In genomic region chr4:138361370-138361821, GRCm38 (mm10) we compare ENCODE assay signal across 10 mouse cellular contexts. TPM values are rescaled to one million over a fixed set of nuclear protein-coding genes. Genes with fewer than 3 reads are reported as not detected.
A peak's percentile ranks its signal among the peaks of the same experiment; 100 is the strongest.
DNase-seq lines count a peak whose midpoint lies in the region; ATAC-seq lines count a peak whose summit lies in the region.
"Had no signal": no experiment of that assay in that cellular context is flagged by ENCODE, and none has a peak within 500 bp of the region (broad histone marks: within the 10 kb centered on the region; RNA-seq: fewer than 3 reads in every experiment).

No protein-coding gene starts in this region.

- H3K9ac ChIP-seq in heart, embryonic 13.5 days: peak overlapping the region; percentile 56; the same call in 1 of the 2 replicates
- peak overlapping the region; percentile 50 for H3K9ac ChIP-seq in forebrain, embryonic 13.5 days
- no peak overlapping the region for H3K9ac ChIP-seq in midbrain, embryonic 15.5 days
- H3K9ac ChIP-seq: limb, embryonic 15.5 days had no signal

- 0 out of 2 replicates have a peak, but pooled peaks cover 5% of the 10 kb centered on the region for H3K4me1 ChIP-seq in heart, embryonic 13.5 days
- H3K4me1 ChIP-seq in forebrain, embryonic 13.5 days: peaks cover 13% of the 10 kb centered on the region
- H3K4me1 ChIP-seq in midbrain, embryonic 15.5 days: peaks cover 12% of the 10 kb centered on the region
- H3K4me1 ChIP-seq: limb, embryonic 15.5 days had no signal

- no peak overlapping the region for H3K4me3 ChIP-seq in heart, embryonic 13.5 days
- H3K4me3 ChIP-seq in forebrain, embryonic 13.5 days: 0 out of 2 replicates have a peak overlapping the region, but pooled peaks have one; percentile 7
- H3K4me3 ChIP-seq in midbrain, embryonic 15.5 days: no peak overlapping the region
- H3K4me3 ChIP-seq: limb, embryonic 15.5 days had no signal

- no peaks in the 10 kb centered on the region for H3K36me3 ChIP-seq in heart, embryonic 13.5 days
- no peaks in the 10 kb centered on the region for H3K36me3 ChIP-seq in forebrain, embryonic 13.5 days (ENCODE audit: poor library complexity, severe bottlenecking)
- no peaks in the 10 kb centered on the region for H3K36me3 ChIP-seq in midbrain, embryonic 15.5 days (replicated peaks)
- H3K36me3 ChIP-seq: limb, embryonic 15.5 days had no signal

- WGBS in heart, embryonic 13.5 days: 7% methylated on average over 11 of the region's 11 CpGs
- WGBS in forebrain, embryonic 13.5 days: 4% methylated on average over 11 of the region's 11 CpGs
- 4% methylated on average over 11 of the region's 11 CpGs for WGBS in midbrain, embryonic 15.5 days

- no peaks in the 10 kb centered on the region for H3K9me3 ChIP-seq in heart, embryonic 13.5 days
- no peaks in the 10 kb centered on the region for H3K9me3 ChIP-seq in forebrain, embryonic 13.5 days (replicated peaks)
- no peaks in the 10 kb centered on the region for H3K9me3 ChIP-seq in midbrain, embryonic 15.5 days
- H3K9me3 ChIP-seq: limb, embryonic 15.5 days had no signal

- peak overlapping the region; percentile 35; the same call in 1 of the 2 replicates for H3K4me2 ChIP-seq in heart, embryonic 13.5 days
- peak overlapping the region; percentile 40 for H3K4me2 ChIP-seq in forebrain, embryonic 13.5 days
- peak overlapping the region; percentile 27 for H3K4me2 ChIP-seq in midbrain, embryonic 15.5 days
- H3K4me2 ChIP-seq: limb, embryonic 15.5 days had no signal

- H3K27me3 ChIP-seq in heart, embryonic 13.5 days (replicated peaks): peaks cover 32% of the 10 kb centered on the region
- H3K27me3 ChIP-seq in forebrain, embryonic 13.5 days: peaks cover 6% of the 10 kb centered on the region
- 0 out of 2 replicates have a peak, but pooled peaks cover under 1% of the 10 kb centered on the region for H3K27me3 ChIP-seq in midbrain, embryonic 15.5 days (replicated peaks)

- no peak overlapping the region for H3K27ac ChIP-seq in heart, embryonic 13.5 days (replicated peaks)
- H3K27ac ChIP-seq in forebrain, embryonic 13.5 days: peak overlapping the region; percentile 61
- peak overlapping the region; percentile 59 for H3K27ac ChIP-seq in midbrain, embryonic 15.5 days
- H3K27ac ChIP-seq: limb, embryonic 15.5 days had no signal

- no peak for DNase-seq in heart, postnatal 25 days (ENCODE audit: low spot score)
- DNase-seq in brain, adult 2 months (ENCODE audit: low read depth, low spot score): peak; percentile 80
- no peak for DNase-seq in lung, postnatal 4 days
- no peak for DNase-seq in testis, postnatal 14 days (ENCODE audit: low spot score)
- DNase-seq in gastrocnemius, postnatal 4 days (ENCODE audit: low spot score in 2 of 2): no peak
- DNase-seq: thymus, adult 18-20 months had no signal

- intact Hi-C loops in heart, postnatal 25 days (cut with DNase I): no loop called here

- no peak for ATAC-seq in heart, embryonic 13.5 days (ENCODE audit: extremely low read depth, insufficient number of reproducible peaks, low FRiP score, low TSS enrichment)
- no peak for ATAC-seq in forebrain, embryonic 13.5 days
- ATAC-seq in midbrain, embryonic 15.5 days (replicated peaks): no peak

RNA-seq across cellular contexts. Expression of gene Cda, which starts 6.4 kb away (rescaled TPM):
- polyA plus RNA-seq in heart, embryonic 13.5 days (2015; fragmentation: Nextera tagmentation; extraction: Ambion mirVana): 13.5 and 14.3 TPM in 2 replicates
- 1 to 10 TPM; 1.3 to 1.8 TPM for total RNA-seq in heart, postnatal 25 days (2021)
- 1.9 and 2.2 TPM in 2 replicates for polyA plus RNA-seq in forebrain, embryonic 13.5 days (2015; fragmentation: Nextera tagmentation; extraction: Ambion mirVana)
- polyA plus RNA-seq in midbrain, embryonic 15.5 days (2015; fragmentation: Nextera tagmentation; extraction: Ambion mirVana): 4.4 and 4.6 TPM in 2 replicates
- 1 to 10 TPM; 2.1 to 2.4 TPM for total RNA-seq in gastrocnemius, postnatal 4 days (2021)

RNA-seq across cellular contexts. Expression of gene Fam43b, which starts 34.9 kb away (rescaled TPM):
- not detected in 2 replicates for polyA plus RNA-seq in heart, embryonic 13.5 days (2015; fragmentation: Nextera tagmentation; extraction: Ambion mirVana)
- under 1 TPM in 1 of 2 experiments, not detected in 1; 0.11 TPM for total RNA-seq in heart, postnatal 25 days (2021)
- polyA plus RNA-seq in forebrain, embryonic 13.5 days (2015; fragmentation: Nextera tagmentation; extraction: Ambion mirVana): 0.84 and 0.96 TPM in 2 replicates
- polyA plus RNA-seq in midbrain, embryonic 15.5 days (2015; fragmentation: Nextera tagmentation; extraction: Ambion mirVana): 9.1 and 11.1 TPM in 2 replicates
- total RNA-seq in gastrocnemius, postnatal 4 days (2021): not detected

RNA-seq across cellular contexts. Expression of gene Pink1, which starts 35.3 kb away (rescaled TPM):
- 67.0 and 69.5 TPM in 2 replicates for polyA plus RNA-seq in heart, embryonic 13.5 days (2015; fragmentation: Nextera tagmentation; extraction: Ambion mirVana)
- total RNA-seq in heart, postnatal 25 days (2021): 100 to 1,000 TPM; 560 to 591 TPM
- polyA plus RNA-seq in forebrain, embryonic 13.5 days (2015; fragmentation: Nextera tagmentation; extraction: Ambion mirVana): 62.4 and 64.2 TPM in 2 replicates
- 105 and 113 TPM in 2 replicates for polyA plus RNA-seq in midbrain, embryonic 15.5 days (2015; fragmentation: Nextera tagmentation; extraction: Ambion mirVana)
- total RNA-seq in gastrocnemius, postnatal 4 days (2021): 100 to 1,000 TPM; 170 to 188 TPM

RNA-seq across cellular contexts. Expression of gene Ddost, which starts 56.9 kb away (rescaled TPM):
- 291 and 314 TPM in 2 replicates for polyA plus RNA-seq in heart, embryonic 13.5 days (2015; fragmentation: Nextera tagmentation; extraction: Ambion mirVana)
- total RNA-seq in heart, postnatal 25 days (2021): 10 to 100 TPM; 63.6 to 68.4 TPM
- 176 and 192 TPM in 2 replicates for polyA plus RNA-seq in forebrain, embryonic 13.5 days (2015; fragmentation: Nextera tagmentation; extraction: Ambion mirVana)
- 203 and 212 TPM in 2 replicates for polyA plus RNA-seq in midbrain, embryonic 15.5 days (2015; fragmentation: Nextera tagmentation; extraction: Ambion mirVana)
- total RNA-seq in gastrocnemius, postnatal 4 days (2021): 100 to 1,000 TPM; 106 to 115 TPM
